Mouse (Mus musculus) midbrain, embryonic 15.5 days (tissue): ENCODE results near the gene Spag6l. TPM values are rescaled to one million over a fixed set of nuclear protein-coding genes. Genes with fewer than 3 reads are reported as not detected.

ENCODE experiments used
- ATAC-seq: fragments of 200-750 bp; cut with Nextera tagmentation; replicated peaks from 2 replicates; pipeline ENCODE4 v1.8.0; 2017; ENCODE audit warnings: moderate TSS enrichment
- H3K27ac ChIP-seq: fragments of 300-500 bp; sonication (generic); 2 replicates; pipeline ENCODE4 v1.5.1; 2015; ENCODE audit warnings: mild to moderate bottlenecking, inconsistent platforms
- H3K27me3 ChIP-seq: fragments of 300-500 bp; sonication (generic); replicated peaks from 2 replicates; pipeline ENCODE4 v1.6.1; 2015; ENCODE audit warnings: inconsistent platforms
- H3K36me3 ChIP-seq: fragments of 300-500 bp; sonication (generic); replicated peaks from 2 replicates; pipeline ENCODE4 v1.6.1; 2015; ENCODE audit warnings: inconsistent platforms
- H3K4me1 ChIP-seq: fragments of 300-500 bp; sonication (generic); 2 replicates; pipeline ENCODE4 v1.6.1; 2015; ENCODE audit warnings: inconsistent platforms
- H3K4me2 ChIP-seq: fragments of 300-500 bp; sonication (generic); 2 replicates; pipeline ENCODE4 v1.6.1; 2015; ENCODE audit warnings: inconsistent platforms, mild to moderate bottlenecking, moderate library complexity
- H3K4me3 ChIP-seq: fragments of 300-500 bp; sonication (generic); 2 replicates; pipeline ENCODE4 v1.5.1; 2015; ENCODE audit warnings: mild to moderate bottlenecking, inconsistent platforms
- H3K9ac ChIP-seq: fragments of 300-500 bp; sonication (generic); 2 replicates; pipeline ENCODE4 v1.6.1; 2015; ENCODE audit warnings: mild to moderate bottlenecking, inconsistent platforms
- H3K9me3 ChIP-seq: fragments of 300-500 bp; sonication (generic); 2 replicates; pipeline ENCODE4 v1.6.1; 2016; ENCODE audit warnings: inconsistent platforms
- WGBS: fragments of 180-500 bp; shearing (Covaris S2); methylation state at CpG from one replicate; pipeline ENCODE4 v1.1.7; 2015; ENCODE audit warnings: mixed read lengths; 5-methylcytosine and 5-hydroxymethylcytosine counted together
- polyA plus RNA-seq: library from polyadenylated mRNA; unstranded; fragments of >200 nt; fragmentation: Nextera tagmentation; extraction: Ambion mirVana; gene quantifications from 2 replicates; pipeline ENCODE4 v1.2.1, GENCODE M21; 2015

The Spag6l gene
- polyA plus RNA-seq, 1 experiment from 2014 or later, result 21.7 TPM

GRCm38 (mm10) chr16:16854836-16855235 lies 25.6 kb upstream of the Spag6l start:
- Histone ChIP-seq H3K9me3 (no peaks in the 10 kb centered on the region), H3K27me3 (no peaks in the 10 kb centered on the region), H3K9ac (no peak overlapping the region), H3K4me2 (no peak overlapping the region), H3K4me3 (no peak overlapping the region), H3K4me1 (no peaks in the 10 kb centered on the region), H3K36me3 (no peaks in the 10 kb centered on the region), H3K27ac (no peak overlapping the region)
- ATAC-seq, result no peak
- WGBS, result 43% methylated on average over 6 of the region's 6 CpGs

- Histone ChIP-seq H3K4me3 (no peak overlapping the region), H3K27me3 (no peaks in the 10 kb centered on the region), H3K4me1 (no peaks in the 10 kb centered on the region), H3K9ac (no peak overlapping the region), H3K27ac (no peak overlapping the region), H3K9me3 (no peaks in the 10 kb centered on the region), H3K4me2 (no peak overlapping the region), H3K36me3 (no peaks in the 10 kb centered on the region)
- WGBS, result 83% methylated on average over 3 of the region's 3 CpGs
- no peak for ATAC-seq
These were observed 23.2 kb upstream of the Spag6l start for GRCm38 (mm10) chr16:16852411-16852810.

GRCm38 (mm10) chr16:16849196-16849595 lies 19.9 kb upstream of the Spag6l start:
- Histone ChIP-seq H3K9me3 (no peaks in the 10 kb centered on the region), H3K36me3 (no peaks in the 10 kb centered on the region), H3K27me3 (no peaks in the 10 kb centered on the region), H3K9ac (no peak overlapping the region), H3K4me2 (no peak overlapping the region), H3K4me3 (no peak overlapping the region), H3K4me1 (no peaks in the 10 kb centered on the region), H3K27ac (no peak overlapping the region)
- ATAC-seq, result no peak

- Histone ChIP-seq H3K4me2 (peak overlapping the region; percentile 85; the same call in 1 of the 2 replicates), H3K9me3 (no peaks in the 10 kb centered on the region), H3K27ac (no peak overlapping the region), H3K36me3 (no peaks in the 10 kb centered on the region), H3K27me3 (no peaks in the 10 kb centered on the region), H3K4me3 (peak overlapping the region; percentile 85), H3K4me1 (no peaks in the 10 kb centered on the region), H3K9ac (no peak overlapping the region)
- ATAC-seq, result peak; percentile 51
- 86% methylated on average over 3 of the region's 3 CpGs for WGBS
These were observed 415 bp upstream of the Spag6l start for GRCm38 (mm10) chr16:16829671-16830070.

- Histone ChIP-seq H3K4me1 (no peaks in the 10 kb centered on the region), H3K4me2 (no peak overlapping the region), H3K9ac (no peak overlapping the region), H3K27ac (no peak overlapping the region), H3K4me3 (no peak overlapping the region), H3K9me3 (no peaks in the 10 kb centered on the region), H3K27me3 (no peaks in the 10 kb centered on the region), H3K36me3 (no peaks in the 10 kb centered on the region)
- no peak for ATAC-seq
- 76% methylated on average over 2 of the region's 2 CpGs for WGBS
These were observed 3.0 kb downstream of the Spag6l start for GRCm38 (mm10) chr16:16826223-16826622.

- Histone ChIP-seq H3K9me3 (no peaks in the 10 kb centered on the region; the same call in 1 of the 2 replicates), H3K27me3 (no peaks in the 10 kb centered on the region), H3K4me3 (no peak overlapping the region), H3K27ac (no peak overlapping the region), H3K4me2 (no peak overlapping the region), H3K9ac (no peak overlapping the region), H3K36me3 (no peaks in the 10 kb centered on the region), H3K4me1 (no peaks in the 10 kb centered on the region)
- no peak for ATAC-seq
- WGBS, result 40% methylated on average over 5 of the region's 5 CpGs
These were observed 3.8 kb downstream of the Spag6l start for GRCm38 (mm10) chr16:16825476-16825875.

GRCm38 (mm10) chr16:16806325-16806724 lies 22.9 kb downstream of the Spag6l start:
- H3K9me3 ChIP-seq, result no peaks in the 10 kb centered on the region; the same call in 1 of the 2 replicates
- no peak for ATAC-seq
- H3K27ac ChIP-seq, result no peak overlapping the region
- H3K9ac ChIP-seq, result no peak overlapping the region
- H3K4me2 ChIP-seq, result no peak overlapping the region
- H3K27me3 ChIP-seq, result no peaks in the 10 kb centered on the region
- H3K36me3 ChIP-seq, result no peaks in the 10 kb centered on the region
- WGBS, result 76% methylated on average over 2 of the region's 2 CpGs
- no peaks in the 10 kb centered on the region for H3K4me1 ChIP-seq
- no peak overlapping the region for H3K4me3 ChIP-seq

Other genes with a start within 250 kb of the Spag6l start
- 18.6 and 23.7 TPM in 2 replicates for gene Fgd4, start 228.9 kb downstream of the Spag6l start, polyA plus RNA-seq
- gene Olfr19, start 153.1 kb downstream of the Spag6l start, polyA plus RNA-seq, result not detected in 2 replicates
- 0.20 TPM in 1 of 2 replicates, not detected in the other for gene Igll1, start 34.5 kb upstream of the Spag6l start, polyA plus RNA-seq
- gene Top3b, start 41.3 kb upstream of the Spag6l start, polyA plus RNA-seq, result 78.7 and 82.8 TPM in 2 replicates
- 1.1 TPM in 2 replicates for gene Vpreb1, start 41.4 kb upstream of the Spag6l start, polyA plus RNA-seq
- gene Ppm1f, start 67.0 kb upstream of the Spag6l start, polyA plus RNA-seq, result 29.6 and 30.7 TPM in 2 replicates
- 180 and 182 TPM in 2 replicates for gene Mapk1, start 153.9 kb upstream of the Spag6l start, polyA plus RNA-seq
- gene Ypel1, start 240.2 kb upstream of the Spag6l start, polyA plus RNA-seq, result 167 and 172 TPM in 2 replicates